Mouse (Mus musculus): Measurements from ENCODE around the gene Garnl3.

- TF ChIP-seq CTCF (IDR thresholded peaks at IDR 0.05; ENCODE audit: low read depth) (no peak), EP300 (IDR thresholded peaks at IDR 0.05; ENCODE audit: low read depth) (no peak)
Observed at GRCm38 (mm10) chr2:33053966-33054365, 77.5 kb downstream of the Garnl3 start.
